Mouse (Mus musculus): ENCODE data around the gene Asic4. TPM values are rescaled to one million over a fixed set of nuclear protein-coding genes. Genes with fewer than 3 reads are reported as not detected.

Gene Asic4
- polyA plus RNA-seq, 1 experiment from 2014 or later: 2.3 TPM

GRCm38 (mm10) chr1:75445751-75446611 lies 4.3 kb upstream of the Asic4 start:
- Histone ChIP-seq H3K4me3 (peak overlapping the region; percentile 53), H3K9me3 (no peaks in the 10 kb centered on the region), H3K4me1 (peaks cover 83% of the 10 kb centered on the region), H3K27me3 (ENCODE audit: insufficient read depth, poor library complexity, severe bottlenecking) (peaks cover 68% of the 10 kb centered on the region), H3K36me3 (peaks cover 20% of the 10 kb centered on the region), H3K27ac (peak overlapping the region; percentile 81)
- 0% methylated on average over 22 of the region's 22 CpGs for WGBS
- DNase-seq (ENCODE audit: low spot score): peak; percentile 90

DNA sequence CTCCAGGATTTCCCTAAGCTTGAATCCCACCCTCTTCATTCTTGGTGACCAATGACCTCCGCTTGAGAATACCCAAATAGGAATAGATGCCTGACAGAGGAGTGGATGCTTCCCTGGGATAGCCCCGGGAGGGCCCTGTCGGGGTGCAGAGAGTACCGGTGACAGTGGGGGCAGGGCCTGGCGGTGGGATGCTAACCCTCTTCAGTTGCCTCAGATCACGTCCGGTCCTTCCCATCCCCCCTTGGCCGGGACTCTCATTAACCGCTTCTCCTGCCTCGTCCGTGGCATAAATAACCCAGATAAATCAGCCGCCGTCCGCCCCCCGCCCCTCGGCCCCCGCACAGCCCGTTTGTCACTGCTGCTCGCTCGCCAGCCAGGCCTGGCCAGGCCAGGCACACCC lies 3.6 kb upstream of the Asic4 start:
- Histone ChIP-seq H3K27me3 (ENCODE audit: insufficient read depth, poor library complexity, severe bottlenecking) (peaks cover 75% of the 10 kb centered on the region), H3K9me3 (no peaks in the 10 kb centered on the region), H3K4me3 (peak overlapping the region; percentile 53), H3K4me1 (peaks cover 89% of the 10 kb centered on the region), H3K27ac (peak overlapping the region; percentile 81), H3K36me3 (peaks cover 15% of the 10 kb centered on the region)
- under 1% methylated on average over 20 of the region's 20 CpGs for WGBS
- DNase-seq (ENCODE audit: low spot score): no peak

- peak overlapping the region; percentile 81 for H3K27ac ChIP-seq
- H3K27me3 ChIP-seq (ENCODE audit: insufficient read depth, poor library complexity, severe bottlenecking): peaks cover 80% of the 10 kb centered on the region
- DNase-seq (ENCODE audit: low spot score): no peak
- peak overlapping the region; percentile 53 for H3K4me3 ChIP-seq
- peaks cover 6% of the 10 kb centered on the region for H3K36me3 ChIP-seq
- peaks cover 89% of the 10 kb centered on the region for H3K4me1 ChIP-seq
- 7% methylated on average over 10 of the region's 10 CpGs for WGBS
- H3K9me3 ChIP-seq: no peaks in the 10 kb centered on the region
Measured at GRCm38 (mm10) chr1:75447265-75448051, 2.8 kb upstream of the Asic4 start.

GRCm38 (mm10) chr1:75448052-75448431 lies 2.2 kb upstream of the Asic4 start:
- no peaks in the 10 kb centered on the region for H3K9me3 ChIP-seq
- no peak for DNase-seq (ENCODE audit: low spot score)
- peaks cover 80% of the 10 kb centered on the region for H3K27me3 ChIP-seq (ENCODE audit: insufficient read depth, poor library complexity, severe bottlenecking)
- peak overlapping the region; percentile 81 for H3K27ac ChIP-seq
- peaks cover 86% of the 10 kb centered on the region for H3K4me1 ChIP-seq
- H3K36me3 ChIP-seq: peaks cover under 1% of the 10 kb centered on the region; the same call in 1 of the 2 replicates
- WGBS: 3% methylated on average over 7 of the region's 7 CpGs
- H3K4me3 ChIP-seq: peak overlapping the region; percentile 53

DNA sequence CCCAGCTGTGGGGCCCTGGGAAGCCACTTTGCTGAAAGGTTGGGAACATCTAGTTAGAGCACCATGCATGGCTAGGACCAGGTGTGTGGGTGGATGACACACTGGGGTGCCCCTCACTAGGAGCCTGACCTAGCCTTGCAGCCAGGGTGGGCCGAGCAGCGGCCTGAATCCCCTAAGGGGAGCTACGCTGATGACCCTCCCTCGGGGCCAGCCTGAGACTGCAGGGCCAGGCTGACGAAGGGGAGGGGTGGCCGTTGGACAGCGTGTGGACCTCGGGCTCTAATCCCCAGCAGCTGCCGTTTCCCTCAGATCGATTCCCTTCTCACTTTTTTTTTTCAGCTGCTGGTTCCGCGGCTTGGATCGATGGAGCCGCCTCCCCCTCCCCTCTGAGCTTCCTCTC lies 1.3 kb upstream of the Asic4 start:
- under 1% methylated on average over 14 of the region's 14 CpGs for WGBS
- H3K36me3 ChIP-seq: no peaks in the 10 kb centered on the region
- H3K27me3 ChIP-seq (ENCODE audit: insufficient read depth, poor library complexity, severe bottlenecking): peaks cover 88% of the 10 kb centered on the region
- no peak for DNase-seq (ENCODE audit: low spot score)
- no peaks in the 10 kb centered on the region for H3K9me3 ChIP-seq
- peak overlapping the region; percentile 29; the same call in 1 of the 2 replicates for H3K4me3 ChIP-seq
- peak overlapping the region; percentile 24 for H3K27ac ChIP-seq
- peaks cover 84% of the 10 kb centered on the region for H3K4me1 ChIP-seq

DNA sequence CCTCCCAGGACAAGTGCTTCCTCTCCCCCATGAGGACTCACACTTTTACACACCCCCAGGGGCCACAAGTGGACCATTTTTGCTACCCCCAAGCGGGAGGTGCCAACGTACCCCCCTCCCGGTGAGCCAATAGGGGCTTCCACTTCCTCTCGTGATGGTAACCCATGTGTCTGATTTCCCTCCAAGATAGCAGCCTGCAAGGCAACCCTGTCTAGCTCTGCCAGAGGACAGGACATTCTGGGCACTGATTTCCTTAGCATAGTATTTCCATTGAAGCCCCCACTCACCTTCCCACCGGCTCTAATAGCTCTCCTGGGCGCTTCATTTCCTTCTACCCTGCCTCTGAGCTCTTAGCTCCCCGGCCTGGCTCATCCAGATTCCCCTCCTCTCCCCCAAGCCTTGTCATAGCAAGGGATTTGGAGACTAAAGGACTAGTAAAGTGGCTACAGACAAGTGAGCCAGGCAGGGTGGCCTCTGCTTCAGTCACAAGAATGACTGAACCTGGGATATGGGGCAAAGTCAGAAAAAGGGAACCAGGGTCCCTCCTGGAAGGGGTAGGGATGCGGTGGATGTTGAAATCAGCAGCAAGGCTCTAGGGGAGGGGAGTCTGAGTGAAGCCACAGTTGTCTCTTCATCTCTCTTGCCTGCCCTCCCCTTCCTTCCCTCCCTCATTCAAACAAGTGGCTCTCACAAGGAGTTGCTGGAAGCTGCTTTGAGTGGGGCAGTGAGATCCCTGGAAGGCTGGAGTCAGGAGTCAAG lies 680 bp upstream of the Asic4 start:
- Histone ChIP-seq H3K9me3 (no peaks in the 10 kb centered on the region), H3K27me3 (ENCODE audit: insufficient read depth, poor library complexity, severe bottlenecking) (peaks cover 91% of the 10 kb centered on the region), H3K36me3 (no peaks in the 10 kb centered on the region), H3K4me3 (peak overlapping the region; percentile 60), H3K27ac (peak overlapping the region; percentile 70), H3K4me1 (peaks cover 84% of the 10 kb centered on the region)
- no peak for DNase-seq (ENCODE audit: low spot score)
- WGBS: 4% methylated on average over 8 of the region's 8 CpGs

DNA sequence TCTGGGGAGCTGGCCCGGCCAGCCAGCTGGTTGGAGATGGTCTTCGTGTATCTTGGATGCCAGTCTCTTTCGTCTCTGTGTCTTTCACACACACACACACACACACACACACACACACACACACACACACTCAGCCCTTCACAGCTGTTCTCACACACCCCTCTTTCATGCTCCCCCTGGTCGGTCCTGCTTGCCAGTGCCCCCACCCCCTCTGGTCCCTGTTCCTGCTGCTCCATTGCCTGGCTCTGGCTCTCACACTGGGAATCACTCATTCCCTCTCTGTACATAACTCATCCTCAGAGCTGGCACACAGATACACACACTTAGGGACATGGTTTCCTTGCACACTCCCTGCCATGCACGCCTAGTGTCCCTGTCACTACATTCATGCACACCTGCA lies 1.7 kb downstream of the Asic4 start:
- no peak for DNase-seq (ENCODE audit: low spot score)
- Histone ChIP-seq H3K9me3 (no peaks in the 10 kb centered on the region), H3K4me1 (peaks cover 78% of the 10 kb centered on the region), H3K36me3 (no peaks in the 10 kb centered on the region), H3K4me3 (no peak overlapping the region), H3K27ac (no peak overlapping the region), H3K27me3 (ENCODE audit: insufficient read depth, poor library complexity, severe bottlenecking) (peaks cover 97% of the 10 kb centered on the region)
- WGBS: 68% methylated on average over 5 of the region's 5 CpGs

GRCm38 (mm10) chr1:75455433-75455832 lies 5.2 kb downstream of the Asic4 start:
- Histone ChIP-seq H3K9me3 (no peaks in the 10 kb centered on the region), H3K4me3 (no peak overlapping the region), H3K36me3 (no peaks in the 10 kb centered on the region), H3K4me1 (peaks cover 68% of the 10 kb centered on the region), H3K27me3 (ENCODE audit: insufficient read depth, poor library complexity, severe bottlenecking) (peaks cover 94% of the 10 kb centered on the region), H3K27ac (no peak overlapping the region)
- WGBS: 68% methylated on average over 3 of the region's 3 CpGs
- no peak for DNase-seq (ENCODE audit: low spot score)

GRCm38 (mm10) chr1:75455948-75456347 lies 5.7 kb downstream of the Asic4 start:
- 34% methylated on average over 5 of the region's 5 CpGs for WGBS
- Histone ChIP-seq H3K27me3 (ENCODE audit: insufficient read depth, poor library complexity, severe bottlenecking) (peaks cover 90% of the 10 kb centered on the region), H3K4me1 (peaks cover 63% of the 10 kb centered on the region), H3K27ac (0 out of 2 replicates have a peak overlapping the region, but pooled peaks have one; percentile 29), H3K36me3 (no peaks in the 10 kb centered on the region), H3K9me3 (no peaks in the 10 kb centered on the region), H3K4me3 (no peak overlapping the region)
- no peak for DNase-seq (ENCODE audit: low spot score)

DNA sequence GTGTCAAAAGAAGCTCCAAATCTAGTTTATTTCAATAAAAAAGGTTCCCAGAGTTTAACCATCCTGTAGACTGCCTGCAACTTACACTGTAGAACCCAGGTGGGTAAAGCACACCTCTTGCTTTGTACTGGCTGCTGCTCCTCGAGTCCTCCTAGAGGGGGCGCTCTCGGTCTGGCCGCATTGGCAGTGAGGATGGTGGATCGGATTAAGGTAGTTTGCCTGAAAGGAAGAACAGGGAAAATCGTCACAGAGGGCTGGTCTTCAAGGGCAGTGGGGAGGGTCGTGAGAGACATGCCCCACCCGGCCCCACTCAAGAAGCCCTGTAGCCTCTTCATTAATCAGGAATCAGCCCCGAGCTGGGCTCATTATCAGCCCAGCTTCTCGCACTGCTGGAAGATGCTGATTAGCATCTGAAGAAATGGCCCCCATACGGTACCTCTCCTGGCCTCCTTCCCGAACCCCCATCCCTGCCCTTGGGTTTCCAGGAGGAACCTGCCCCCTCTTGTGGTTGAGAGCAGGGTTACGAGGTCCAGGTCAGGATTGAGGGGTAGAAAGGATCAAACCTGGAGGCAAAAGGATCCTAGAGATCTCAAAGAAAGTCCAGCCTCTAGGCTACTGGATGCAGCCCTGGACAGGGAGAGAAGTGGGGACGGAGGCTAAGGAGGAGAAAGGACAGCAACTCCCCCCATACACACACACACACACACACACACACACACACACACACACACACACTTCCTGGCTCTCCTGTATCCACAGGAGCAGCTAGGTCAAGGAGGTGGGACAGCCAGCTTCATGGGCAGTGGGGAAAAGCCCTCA lies 6.7 kb downstream of the Asic4 start:
- WGBS: 7% methylated on average over 14 of the region's 14 CpGs
- Histone ChIP-seq H3K4me3 (no peak overlapping the region), H3K4me1 (peaks cover 56% of the 10 kb centered on the region), H3K9me3 (no peaks in the 10 kb centered on the region), H3K27me3 (ENCODE audit: insufficient read depth, poor library complexity, severe bottlenecking) (peaks cover 80% of the 10 kb centered on the region), H3K27ac (0 out of 2 replicates have a peak overlapping the region, but pooled peaks have one; percentile 86), H3K36me3 (no peaks in the 10 kb centered on the region)
- no peak for DNase-seq (ENCODE audit: low spot score)

- Histone ChIP-seq H3K9me3 (no peaks in the 10 kb centered on the region), H3K4me3 (peak overlapping the region; percentile 58), H3K36me3 (no peaks in the 10 kb centered on the region), H3K4me1 (peaks cover 61% of the 10 kb centered on the region), H3K27ac (peak overlapping the region; percentile 86; the same call in 1 of the 2 replicates), H3K27me3 (ENCODE audit: insufficient read depth, poor library complexity, severe bottlenecking) (peaks cover 73% of the 10 kb centered on the region)
- DNase-seq (ENCODE audit: low spot score): no peak
- 2% methylated on average over 8 of the region's 10 CpGs for WGBS
Measured at GRCm38 (mm10) chr1:75457710-75458024, 7.4 kb downstream of the Asic4 start.

Measured in heart, embryonic 10.5 days (tissue).